Mouse (Mus musculus): ENCODE measurements around the gene Abhd8.
"Not testable (repeated sequence)": the region's sequence is repeated elsewhere in the genome, so short reads cannot be mapped to it uniquely, and the experiment has no call there.

Abhd8 gene

DNA sequence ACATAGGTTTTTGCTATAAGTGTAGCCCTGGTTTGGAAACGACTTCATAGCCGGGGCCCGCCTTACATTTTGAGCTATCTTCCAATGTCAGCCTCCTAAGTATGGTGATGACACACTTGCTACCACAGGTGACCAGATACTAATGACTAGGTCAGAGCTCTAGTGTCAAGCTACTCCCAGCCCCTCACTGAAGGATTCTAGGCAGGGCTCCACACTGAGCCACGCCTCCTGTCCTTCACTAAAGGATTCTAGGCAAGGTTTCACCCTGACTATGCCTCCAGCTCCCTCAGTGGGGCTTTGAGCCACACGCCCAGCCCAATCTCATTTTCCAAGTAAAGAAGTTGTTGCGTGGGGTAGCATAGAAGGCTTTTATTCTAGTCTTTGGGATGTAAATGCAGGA is 2.7 kb downstream of the Abhd8 start:
- no peak for DNase-seq (ENCODE audit: low spot score)

DNA sequence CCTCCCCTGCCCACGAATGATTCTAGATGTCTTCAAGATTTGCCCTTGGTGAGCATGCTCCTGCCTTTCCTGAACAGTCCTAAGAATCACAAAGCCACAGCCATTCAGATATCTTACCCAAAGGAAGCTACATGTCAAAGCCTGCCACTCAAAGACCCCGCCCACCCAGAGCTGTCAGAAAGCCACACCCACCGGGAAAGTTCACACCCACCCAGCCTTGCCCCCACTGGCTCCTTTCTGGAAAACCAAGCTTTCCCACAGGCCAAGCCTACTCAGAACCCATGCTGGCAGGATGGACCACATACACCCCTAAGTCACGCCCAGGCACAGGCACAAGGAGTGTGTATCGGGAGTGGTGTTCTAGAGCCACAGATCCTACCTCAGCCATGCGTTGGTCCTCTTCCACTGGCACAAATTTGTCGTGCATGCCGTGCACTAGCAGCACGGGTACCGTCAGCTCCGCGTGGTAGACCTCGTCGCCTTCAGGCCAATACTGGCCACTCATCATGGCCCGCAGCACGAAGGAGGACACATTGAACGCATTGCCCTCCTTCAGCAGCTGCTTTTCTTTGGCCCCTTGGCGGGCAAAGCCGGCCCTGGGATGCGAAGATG is 5.7 kb downstream of the Abhd8 start:
- no peak for DNase-seq (ENCODE audit: low spot score)

GRCm38 (mm10) chr8:71456906-71457305 is 6.5 kb downstream of the Abhd8 start:
- DNase-seq (ENCODE audit: low spot score) = no peak

GRCm38 (mm10) chr8:71454668-71455067 is 8.8 kb downstream of the Abhd8 start:
- DNase-seq (ENCODE audit: low spot score) = no peak

- no peak for DNase-seq (ENCODE audit: low spot score)
These were observed 10.8 kb downstream of the Abhd8 start for GRCm38 (mm10) chr8:71452669-71453068.

GRCm38 (mm10) chr8:71451777-71452176 is 11.7 kb downstream of the Abhd8 start:
- no peak for DNase-seq (ENCODE audit: low spot score)

- DNase-seq (ENCODE audit: low spot score) = no peak
These were observed 12.1 kb downstream of the Abhd8 start for GRCm38 (mm10) chr8:71451337-71451736.

GRCm38 (mm10) chr8:71445096-71445495 is 18.4 kb downstream of the Abhd8 start:
- no peak for DNase-seq (ENCODE audit: low spot score)

DNA sequence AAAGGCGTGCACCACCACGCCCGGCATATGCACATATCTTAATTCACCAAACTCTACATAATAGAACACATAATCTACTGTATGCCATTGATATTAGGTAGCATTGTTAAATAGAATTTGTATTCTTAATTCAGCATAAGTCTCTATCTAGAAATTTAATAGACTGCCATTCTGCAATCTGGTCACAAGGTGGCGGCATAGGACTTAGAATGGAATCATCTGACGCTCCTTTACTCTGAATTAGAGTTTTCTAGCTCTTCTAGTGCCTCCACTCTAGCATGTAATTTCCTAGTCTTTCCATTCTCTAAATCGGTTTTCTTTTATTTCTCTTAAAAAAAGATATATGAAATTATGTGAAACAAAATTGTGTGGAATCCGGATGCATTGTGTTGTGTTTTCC is 22.1 kb downstream of the Abhd8 start:
- no peak for DNase-seq (ENCODE audit: low spot score)

DNA sequence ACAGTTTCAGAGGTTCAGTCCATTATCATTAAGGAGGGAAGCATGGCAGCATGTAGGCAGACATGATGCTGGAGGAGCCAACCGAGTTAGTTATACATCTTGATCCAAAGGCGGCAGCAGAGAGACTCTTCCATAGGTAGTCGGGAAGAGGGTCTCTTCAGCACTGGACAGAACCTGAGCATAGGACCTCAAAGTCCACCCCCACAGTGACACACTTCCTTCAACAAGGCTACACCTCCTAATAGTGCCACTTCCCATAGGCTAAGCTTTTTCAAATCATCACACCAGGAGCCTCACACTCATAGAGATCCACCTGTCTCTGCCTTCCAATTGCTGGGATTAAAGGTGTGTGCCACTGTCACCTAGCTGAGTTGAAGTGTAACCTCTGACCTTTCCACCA is 26.4 kb downstream of the Abhd8 start:
- DNase-seq (ENCODE audit: low spot score) = no peak

DNA sequence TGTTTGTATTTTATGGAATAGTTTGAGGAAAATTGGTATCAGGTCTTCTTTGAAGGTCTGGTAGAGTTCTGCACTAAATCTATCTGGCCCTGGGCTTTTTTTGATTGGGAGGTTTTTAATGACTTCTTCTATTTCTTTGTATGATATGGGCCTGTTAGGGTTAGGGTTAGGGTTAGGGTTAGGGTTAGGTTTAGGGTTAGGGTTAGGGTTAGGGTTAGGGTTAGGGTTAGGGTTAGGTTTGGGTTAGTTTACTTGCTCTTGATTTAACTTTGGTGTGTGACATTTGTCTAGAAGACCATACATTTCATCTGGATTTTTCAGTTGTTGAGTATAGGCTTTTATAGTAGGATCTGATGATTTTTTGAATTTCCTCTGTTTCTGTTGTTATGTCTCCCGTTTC is 30.5 kb downstream of the Abhd8 start:
- not testable (repeated sequence) for DNase-seq (ENCODE audit: low spot score)

DNA sequence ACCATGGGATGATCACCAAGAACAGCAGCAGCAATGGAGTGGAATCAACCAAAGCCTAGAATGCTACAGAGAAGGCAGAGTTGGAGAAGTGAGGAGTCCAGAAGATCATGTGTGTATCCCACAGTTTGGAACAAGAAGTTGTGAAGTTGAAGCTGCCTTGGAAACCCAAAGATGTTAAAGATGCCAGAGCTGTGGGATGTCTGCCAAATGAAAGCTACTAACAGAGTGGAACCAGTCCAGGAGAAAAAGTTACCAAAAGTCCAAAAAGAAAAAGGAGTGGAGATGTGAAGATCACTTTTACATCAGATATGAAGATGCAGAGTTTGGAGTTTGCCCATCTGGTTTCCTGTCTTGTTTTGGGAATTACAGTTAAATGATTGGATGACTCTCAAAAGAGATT is 41.3 kb downstream of the Abhd8 start:
- DNase-seq (ENCODE audit: low spot score) = no peak

GRCm38 (mm10) chr8:71411535-71412273 is 51.8 kb downstream of the Abhd8 start:
- no peak for DNase-seq (ENCODE audit: low spot score)

GRCm38 (mm10) chr8:71408231-71408630 is 55.2 kb downstream of the Abhd8 start:
- DNase-seq (ENCODE audit: low spot score) = no peak

DNA sequence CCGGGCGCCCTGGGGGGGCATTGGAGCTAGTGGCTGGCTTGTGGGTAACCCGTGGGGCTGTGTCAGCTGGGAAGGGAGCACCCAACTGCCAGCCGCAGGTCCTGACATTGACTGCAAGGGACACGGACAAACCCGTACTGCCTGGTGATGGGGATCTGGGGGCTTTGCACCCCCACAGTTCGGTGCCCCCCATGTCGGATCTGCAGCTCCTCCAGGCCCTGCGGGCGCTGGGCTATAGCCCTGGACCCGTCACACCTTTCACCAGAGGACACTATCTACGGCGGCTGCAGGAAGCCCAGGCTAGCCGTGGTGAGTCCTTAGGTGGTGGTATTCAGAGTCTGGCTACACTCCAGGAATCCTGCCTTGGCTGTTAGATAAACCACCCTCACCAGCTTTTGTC is 56.0 kb downstream of the Abhd8 start:
- DNase-seq (ENCODE audit: low spot score) = no peak

Data from left cerebral cortex, adult 11 months (tissue).